Mouse (Mus musculus) lung, postnatal 25 days (tissue): Measurements from ENCODE around the gene Gm17374.
"Not testable (repeated sequence)": the region's sequence is repeated elsewhere in the genome, so short reads cannot be mapped to it uniquely, and the experiment has no call there.

ENCODE experiments used
- DNase-seq: peaks from one replicate; pipeline ENCODE4 v3.0.0; 2022; ENCODE audit warnings: low spot score

Gm17374 gene

DNA sequence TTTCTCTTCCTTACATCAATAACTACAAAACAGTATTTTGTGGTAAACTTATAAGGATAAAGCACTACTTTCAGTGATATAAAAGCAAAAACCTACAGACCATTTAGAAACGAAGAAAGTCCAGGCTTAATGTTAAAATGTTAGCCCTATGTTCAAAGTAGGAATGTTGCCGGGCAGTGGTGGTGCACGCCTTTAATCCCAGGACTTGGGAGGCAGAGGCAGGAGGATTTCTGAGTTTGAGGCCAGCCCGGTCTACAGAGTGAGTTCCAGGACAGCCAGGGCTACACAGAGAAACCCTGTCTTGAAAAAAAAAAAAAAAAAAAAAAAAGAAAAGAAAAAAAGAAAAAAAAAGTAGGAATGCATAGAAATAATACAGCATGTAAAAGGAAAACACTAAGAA lies at the start of gene Gm17374:
Gene Gm17374, plus strand, starts transcription at position 301 of the 400 bp plus-strand sequence.
- not testable (repeated sequence) for DNase-seq

DNA sequence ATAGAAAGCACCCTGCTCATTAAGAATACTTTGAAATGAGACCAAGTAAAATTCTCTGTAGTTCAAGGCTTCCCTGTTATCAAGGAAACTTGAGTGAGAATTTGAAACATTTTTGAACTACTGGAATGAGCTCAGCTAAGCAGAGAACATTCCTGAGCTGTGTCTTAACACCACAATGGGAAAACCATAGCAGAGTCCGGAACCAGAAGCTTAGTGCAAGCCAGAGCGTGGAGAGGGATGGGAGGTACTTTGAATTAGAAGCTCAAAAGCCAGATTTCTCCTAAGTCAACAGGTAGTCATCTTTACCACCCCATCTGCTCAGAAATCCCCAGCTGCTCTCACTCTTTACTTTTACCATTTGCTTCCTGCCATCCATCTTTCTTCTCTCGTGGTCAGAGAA lies 46.9 kb upstream of the Gm17374 start:
- DNase-seq, result peak; percentile 10

- peak; percentile 34 for DNase-seq
Measured at GRCm38 (mm10) chr2:140107641-140108040, 44.2 kb upstream of the Gm17374 start.

GRCm38 (mm10) chr2:140108945-140109344 lies 42.9 kb upstream of the Gm17374 start:
- DNase-seq, result no peak

- DNase-seq, result no peak
Measured at GRCm38 (mm10) chr2:140113851-140114250, 38.0 kb upstream of the Gm17374 start.

GRCm38 (mm10) chr2:140125516-140125915 lies 26.3 kb upstream of the Gm17374 start:
- DNase-seq, result no peak

DNA sequence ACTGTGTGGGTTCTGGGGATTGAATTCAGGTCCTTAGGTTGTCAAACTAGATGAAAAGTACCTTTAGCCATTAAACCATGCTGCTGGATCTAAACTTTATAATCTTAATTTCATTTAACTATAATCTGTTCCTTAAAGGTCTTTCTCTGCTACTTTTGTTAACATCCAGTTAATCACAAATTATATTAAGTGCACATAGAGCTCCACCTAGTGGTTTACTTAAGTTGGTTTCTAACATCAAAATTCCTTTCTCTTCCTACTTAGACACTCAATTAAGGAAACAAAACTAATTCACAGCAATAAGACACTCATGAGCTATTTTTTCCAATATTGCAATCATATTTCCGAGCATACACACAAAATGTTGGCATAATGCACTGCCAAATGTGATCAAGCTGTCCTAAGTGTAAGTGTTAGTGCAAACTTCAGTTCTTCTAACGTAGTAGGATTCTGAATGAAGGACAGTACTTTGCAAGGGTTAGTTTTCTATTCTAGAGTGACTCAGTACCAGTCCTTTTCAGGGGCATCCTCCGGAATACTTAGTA lies 7.4 kb downstream of the Gm17374 start:
- DNase-seq, result peak; percentile 14

DNA sequence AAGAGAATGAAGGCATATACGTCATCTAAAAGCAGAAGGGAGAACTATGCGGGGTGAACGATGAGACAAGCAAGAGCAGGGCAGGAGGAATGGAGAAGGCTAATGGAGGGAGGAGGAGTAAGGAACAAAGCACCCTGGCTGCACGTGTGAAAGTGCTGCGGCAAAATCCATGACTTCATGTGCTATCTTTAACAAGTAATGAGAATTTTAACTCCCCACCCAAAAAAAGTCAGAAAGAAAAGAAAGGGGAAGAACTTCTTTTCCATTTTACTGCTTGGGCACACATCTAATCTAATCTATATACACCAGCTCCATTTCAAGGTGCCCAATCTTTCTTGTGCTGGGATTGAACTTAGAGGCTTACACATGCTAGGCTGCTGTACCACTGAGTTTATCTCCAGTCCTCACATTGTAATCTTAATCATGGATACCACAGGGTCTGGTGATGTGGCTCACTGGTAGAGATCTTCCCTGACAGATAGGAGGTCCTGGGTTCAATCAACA lies 11.6 kb downstream of the Gm17374 start:
- DNase-seq, result no peak

GRCm38 (mm10) chr2:140169057-140169456 lies 17.2 kb downstream of the Gm17374 start:
- DNase-seq, result no peak

- peak; percentile 96 for DNase-seq
Measured at GRCm38 (mm10) chr2:140170127-140170802, 18.4 kb downstream of the Gm17374 start, which contains the start of the genes Esf1 and Ndufaf5. TSS of gene Esf1 (minus strand) at chr2:140170564. TSS of gene Ndufaf5 (plus strand) at chr2:140170649.

GRCm38 (mm10) chr2:140170803-140171553 lies 19.1 kb downstream of the Gm17374 start:
- DNase-seq, result no peak

GRCm38 (mm10) chr2:140185685-140186210 lies 33.9 kb downstream of the Gm17374 start:
- DNase-seq, result not testable (repeated sequence)

GRCm38 (mm10) chr2:140200713-140201112 lies 48.9 kb downstream of the Gm17374 start:
- DNase-seq, result no peak

DNA sequence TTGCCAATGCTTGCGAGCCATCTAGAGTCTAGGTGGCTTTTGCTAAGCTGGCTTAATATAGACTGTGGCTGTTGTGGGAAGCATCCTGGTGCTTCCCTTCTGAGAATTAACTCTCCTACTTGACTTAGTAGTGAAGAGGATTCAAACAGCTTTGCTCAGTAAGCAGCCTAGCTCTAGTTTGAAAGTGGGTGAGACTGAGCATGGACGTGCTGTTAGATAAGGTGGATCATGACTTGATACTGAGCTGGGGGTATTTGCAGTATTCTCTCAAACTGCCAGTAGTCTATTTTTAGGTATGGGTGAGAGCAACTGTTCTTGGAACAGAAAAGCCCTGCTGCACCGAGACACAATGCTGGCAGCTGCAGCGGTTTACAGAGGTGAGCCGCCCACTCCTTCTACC lies 50.7 kb downstream of the Gm17374 start:
- no peak for DNase-seq
